Mouse (Mus musculus) stomach, embryonic 14.5 days (tissue): ENCODE measurements around the gene Olfr512. TPM values are rescaled to one million over a fixed set of nuclear protein-coding genes. Genes with fewer than 3 reads are reported as not detected.

Experiments
- ATAC-seq: fragments of 200-750 bp; cut with Nextera tagmentation; 2 replicates; pipeline ENCODE4 v1.8.0; 2017; ENCODE audit warnings: low read depth, moderate TSS enrichment; ENCODE audit not compliant: insufficient number of reproducible peaks, insufficient read depth, low FRiP score
- H3K27ac ChIP-seq: fragments of 300-500 bp; sonication (generic); 2 replicates; pipeline ENCODE4 v1.5.1; 2014; ENCODE audit warnings: mild to moderate bottlenecking, low read length, moderate library complexity, mixed read lengths
- H3K27me3 ChIP-seq: fragments of 300-500 bp; sonication (generic); 2 replicates; pipeline ENCODE4 v1.6.1; 2014; ENCODE audit warnings: low read length, control low read depth, mixed read lengths; ENCODE audit not compliant: control insufficient read depth, insufficient read depth
- H3K36me3 ChIP-seq: fragments of 300-500 bp; sonication (generic); 2 replicates; pipeline ENCODE4 v1.6.1; 2014; ENCODE audit warnings: mild to moderate bottlenecking, control low read depth, low read length, moderate library complexity, mixed read lengths; ENCODE audit not compliant: control insufficient read depth, insufficient read depth
- H3K4me1 ChIP-seq: fragments of 300-500 bp; sonication (generic); 2 replicates; pipeline ENCODE4 v1.6.1; 2014; ENCODE audit warnings: low read length, control low read depth, mixed read lengths; ENCODE audit not compliant: control insufficient read depth, insufficient read depth
- H3K4me2 ChIP-seq: fragments of 300-500 bp; sonication (generic); replicated peaks from 2 replicates; pipeline ENCODE4 v1.6.1; 2014; ENCODE audit warnings: low read depth, low read length, control low read depth
- H3K4me3 ChIP-seq: fragments of 300-500 bp; sonication (generic); 2 replicates; pipeline ENCODE4 v1.5.1; 2014; ENCODE audit warnings: low read depth, low read length, control low read depth
- H3K9ac ChIP-seq: fragments of 300-500 bp; sonication (generic); replicated peaks from 2 replicates; pipeline ENCODE4 v1.6.1; 2014; ENCODE audit warnings: low read depth, mild to moderate bottlenecking, control low read depth, low read length, moderate library complexity, mixed read lengths
- H3K9me3 ChIP-seq: fragments of 300-500 bp; sonication (generic); 2 replicates; pipeline ENCODE4 v1.6.1; 2016; ENCODE audit warnings: low read depth, low read length, control low read depth; ENCODE audit not compliant: control insufficient read depth
- WGBS: fragments of 180-500 bp; shearing (Covaris S2); extraction: QIAGEN DNeasy Blood & Tissue Kit; methylation state at CpG from one replicate; pipeline ENCODE4 v1.1.7; 2014; 5-methylcytosine and 5-hydroxymethylcytosine counted together
- polyA plus RNA-seq: library from polyadenylated mRNA; unstranded; fragments of >200 nt; fragmentation: Nextera tagmentation; extraction: Ambion mirVana; gene quantifications from 2 replicates; pipeline ENCODE4 v1.2.1, GENCODE M21; 2014

Gene Olfr512
- polyA plus RNA-seq = not detected in 2 replicates

DNA sequence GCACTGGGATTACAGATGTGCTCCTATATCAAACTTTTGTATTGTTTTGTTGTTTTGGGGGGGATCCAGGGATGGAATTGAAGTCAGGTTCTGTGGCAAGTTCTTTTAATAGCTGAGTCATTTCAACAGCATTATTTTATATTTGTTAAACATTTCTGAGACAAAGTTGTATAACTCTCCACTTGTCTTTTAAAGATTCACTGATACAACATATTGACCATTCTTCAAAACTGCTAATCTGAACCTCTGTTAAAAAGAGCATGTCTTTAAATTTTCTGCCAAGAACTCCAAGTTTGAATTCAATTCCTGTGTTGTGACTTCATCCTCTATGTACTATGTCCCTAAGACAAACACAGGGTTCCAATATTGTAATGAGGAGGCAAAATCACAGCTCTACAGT lies at the start of gene Olfr512:
Olfr512 (plus strand) TSS at position 301 of the 400 bp plus-strand sequence.
- H3K9me3 ChIP-seq = no peaks in the 10 kb centered on the region
- H3K36me3 ChIP-seq = no peaks in the 10 kb centered on the region
- no peaks in the 10 kb centered on the region for H3K27me3 ChIP-seq
- H3K4me2 ChIP-seq = no peak within 1 kb of the TSS
- H3K4me3 ChIP-seq = no peak within 1 kb of the TSS
- H3K27ac ChIP-seq = no peak within 1 kb of the TSS
- no peak within 1 kb of the TSS for H3K9ac ChIP-seq
- ATAC-seq = no peak
- H3K4me1 ChIP-seq = no peaks in the 10 kb centered on the region

- H3K9ac ChIP-seq = no peak within 1 kb of the TSS
- 85% methylated on average over 1 of the region's 1 CpGs for WGBS
- H3K27me3 ChIP-seq = no peaks in the 10 kb centered on the region
- no peak within 1 kb of the TSS for H3K27ac ChIP-seq
- no peaks in the 10 kb centered on the region for H3K36me3 ChIP-seq
- H3K9me3 ChIP-seq = no peaks in the 10 kb centered on the region
- H3K4me2 ChIP-seq = no peak within 1 kb of the TSS
- no peaks in the 10 kb centered on the region for H3K4me1 ChIP-seq
- no peak within 1 kb of the TSS for H3K4me3 ChIP-seq
- no peak for ATAC-seq
Measured at GRCm38 (mm10) chr7:108666118-108666517, 47.0 kb upstream of the Olfr512 start, which contains the start of gene Olfr510. Gene Olfr510 (plus strand): TSS chr7:108666418.

GRCm38 (mm10) chr7:108671058-108671457 lies 42.1 kb upstream of the Olfr512 start:
- H3K36me3 ChIP-seq = no peaks in the 10 kb centered on the region
- H3K27me3 ChIP-seq = no peaks in the 10 kb centered on the region
- no peaks in the 10 kb centered on the region for H3K9me3 ChIP-seq
- ATAC-seq = no peak
- no peak overlapping the region for H3K4me2 ChIP-seq
- H3K9ac ChIP-seq = no peak overlapping the region
- H3K27ac ChIP-seq = no peak overlapping the region
- WGBS = 44% methylated on average over 1 of the region's 1 CpGs
- H3K4me3 ChIP-seq = no peak overlapping the region
- no peaks in the 10 kb centered on the region for H3K4me1 ChIP-seq

DNA sequence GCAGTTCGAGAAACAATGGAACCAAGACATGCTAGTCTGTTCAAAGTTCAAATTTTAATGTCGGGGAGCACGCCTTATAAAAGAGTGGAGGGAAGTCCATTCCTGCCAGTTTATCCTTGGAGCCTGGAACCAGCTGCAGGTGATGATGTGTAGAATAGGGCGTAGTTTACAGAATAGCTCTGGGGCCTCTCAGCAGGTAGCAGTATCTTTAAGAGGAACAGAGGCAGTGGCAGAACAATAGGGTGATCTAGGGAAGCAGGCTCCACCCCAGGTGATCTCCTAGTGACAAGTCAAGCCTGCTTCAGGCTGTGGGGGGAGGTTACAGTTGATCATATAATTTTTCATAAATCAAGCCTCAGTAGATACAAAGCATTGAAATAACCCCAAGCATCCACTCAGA lies 34.2 kb upstream of the Olfr512 start:
- Histone ChIP-seq H3K4me2 (no peak overlapping the region), H3K4me1 (no peaks in the 10 kb centered on the region), H3K27me3 (no peaks in the 10 kb centered on the region), H3K9ac (no peak overlapping the region), H3K36me3 (no peaks in the 10 kb centered on the region), H3K4me3 (no peak overlapping the region), H3K27ac (no peak overlapping the region), H3K9me3 (no peaks in the 10 kb centered on the region)
- no peak for ATAC-seq
- WGBS = 80% methylated on average over 4 of the region's 4 CpGs

DNA sequence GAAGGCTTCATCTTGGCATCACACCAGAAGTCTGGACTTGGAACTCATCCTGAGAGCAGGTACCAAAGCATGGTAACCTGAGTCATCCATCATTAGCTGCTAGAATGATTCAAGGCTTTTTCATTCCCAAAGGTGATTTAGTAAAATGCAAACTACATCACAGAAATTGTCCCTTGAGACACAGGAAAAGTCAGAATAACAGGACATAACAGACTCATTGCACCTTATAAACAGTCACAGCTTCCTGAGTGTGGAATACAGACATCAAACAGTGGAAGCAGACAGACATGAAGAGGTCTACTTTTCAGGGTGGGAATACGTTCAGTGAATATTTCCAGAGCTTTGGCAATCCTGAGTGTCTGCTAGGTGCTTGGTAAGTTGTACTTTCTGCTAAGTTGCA lies 37.6 kb downstream of the Olfr512 start, which contains the start of gene Olfr513:
Olfr513 (plus strand) TSS at position 301 of the 400 bp plus-strand sequence.
- ATAC-seq = no peak
- Histone ChIP-seq H3K9me3 (no peaks in the 10 kb centered on the region), H3K27ac (no peak within 1 kb of the TSS), H3K36me3 (no peaks in the 10 kb centered on the region), H3K4me1 (no peaks in the 10 kb centered on the region), H3K4me2 (no peak within 1 kb of the TSS), H3K9ac (no peak within 1 kb of the TSS), H3K4me3 (no peak within 1 kb of the TSS), H3K27me3 (no peaks in the 10 kb centered on the region)
- WGBS = 64% methylated on average over 1 of the region's 1 CpGs

DNA sequence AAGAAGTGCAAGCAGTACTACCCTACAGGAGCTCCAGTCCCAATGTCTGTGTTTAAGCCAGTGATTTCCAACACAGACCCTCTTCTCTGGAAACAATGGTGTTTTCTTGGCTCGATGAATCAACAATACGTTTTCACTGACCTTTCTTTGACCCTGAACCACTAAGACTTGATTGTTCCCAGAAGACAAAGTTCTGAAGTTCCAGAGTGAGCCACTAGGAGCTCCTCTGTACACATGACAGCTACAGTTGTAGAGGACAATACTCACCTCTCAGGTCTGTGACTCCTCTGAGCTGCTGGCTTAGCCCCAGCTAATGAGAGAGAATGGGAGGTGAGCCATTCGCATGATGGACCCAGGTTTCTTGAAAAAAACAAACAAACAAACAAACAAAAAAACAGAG lies 47.3 kb downstream of the Olfr512 start:
- ATAC-seq = no peak
- Histone ChIP-seq H3K27me3 (no peaks in the 10 kb centered on the region), H3K4me2 (no peak overlapping the region), H3K36me3 (no peaks in the 10 kb centered on the region), H3K9me3 (no peaks in the 10 kb centered on the region), H3K4me1 (no peaks in the 10 kb centered on the region), H3K27ac (no peak overlapping the region), H3K4me3 (no peak overlapping the region), H3K9ac (no peak overlapping the region)
- 34% methylated on average over 3 of the region's 3 CpGs for WGBS

Other genes starting within 250 kb of the Olfr512 start
- not detected in 2 replicates for gene Olfr498, start 248.0 kb upstream of the Olfr512 start, polyA plus RNA-seq
- gene Olfr502, start 188.3 kb upstream of the Olfr512 start, polyA plus RNA-seq = not detected in 2 replicates
- gene Olfr503, start 168.8 kb upstream of the Olfr512 start, polyA plus RNA-seq = not detected in 2 replicates
- gene Olfr504, start 147.5 kb upstream of the Olfr512 start, polyA plus RNA-seq = not detected in 2 replicates
- gene Olfr506, start 102.5 kb upstream of the Olfr512 start, polyA plus RNA-seq = 0.07 TPM in 1 of 2 replicates, not detected in the other
- gene Olfr507, start 91.5 kb upstream of the Olfr512 start, polyA plus RNA-seq = not detected in 2 replicates
- gene Olfr508, start 83.3 kb upstream of the Olfr512 start, polyA plus RNA-seq = not detected in 2 replicates
- not detected in 2 replicates for gene Olfr509, start 61.4 kb upstream of the Olfr512 start, polyA plus RNA-seq
- gene Olfr510, start 46.9 kb upstream of the Olfr512 start, polyA plus RNA-seq = not detected in 2 replicates
- gene Olfr513, start 37.7 kb downstream of the Olfr512 start, polyA plus RNA-seq = not detected in 2 replicates
- gene Olfr514, start 112.7 kb downstream of the Olfr512 start, polyA plus RNA-seq = not detected in 2 replicates
- gene Olfr516, start 137.2 kb downstream of the Olfr512 start, polyA plus RNA-seq = not detected in 2 replicates
- not detected in 2 replicates for gene Olfr517, start 159.1 kb downstream of the Olfr512 start, polyA plus RNA-seq
- not detected in 2 replicates for gene Olfr518, start 171.7 kb downstream of the Olfr512 start, polyA plus RNA-seq
- gene Olfr519, start 181.1 kb downstream of the Olfr512 start, polyA plus RNA-seq = not detected in 2 replicates
- gene Nlrp10, start 216.9 kb downstream of the Olfr512 start, polyA plus RNA-seq = not detected in 2 replicates
- gene Eif3f, start 221.1 kb downstream of the Olfr512 start, polyA plus RNA-seq = 110 and 113 TPM in 2 replicates
- gene Tub, start 237.0 kb downstream of the Olfr512 start, polyA plus RNA-seq = 4.7 and 4.9 TPM in 2 replicates